Mouse (Mus musculus): ENCODE results near the gene 1700018F24Rik. TPM values are rescaled to one million over a fixed set of nuclear protein-coding genes. Genes with fewer than 3 reads are reported as not detected.
A peak's percentile ranks its signal among the peaks of the same experiment; 100 is the strongest.
"Not testable (repeated sequence)": the region's sequence is repeated elsewhere in the genome, so short reads cannot be mapped to it uniquely, and the experiment has no call there.

Gene 1700018F24Rik
- polyA plus RNA-seq, 2 experiments, result not detected

DNA sequence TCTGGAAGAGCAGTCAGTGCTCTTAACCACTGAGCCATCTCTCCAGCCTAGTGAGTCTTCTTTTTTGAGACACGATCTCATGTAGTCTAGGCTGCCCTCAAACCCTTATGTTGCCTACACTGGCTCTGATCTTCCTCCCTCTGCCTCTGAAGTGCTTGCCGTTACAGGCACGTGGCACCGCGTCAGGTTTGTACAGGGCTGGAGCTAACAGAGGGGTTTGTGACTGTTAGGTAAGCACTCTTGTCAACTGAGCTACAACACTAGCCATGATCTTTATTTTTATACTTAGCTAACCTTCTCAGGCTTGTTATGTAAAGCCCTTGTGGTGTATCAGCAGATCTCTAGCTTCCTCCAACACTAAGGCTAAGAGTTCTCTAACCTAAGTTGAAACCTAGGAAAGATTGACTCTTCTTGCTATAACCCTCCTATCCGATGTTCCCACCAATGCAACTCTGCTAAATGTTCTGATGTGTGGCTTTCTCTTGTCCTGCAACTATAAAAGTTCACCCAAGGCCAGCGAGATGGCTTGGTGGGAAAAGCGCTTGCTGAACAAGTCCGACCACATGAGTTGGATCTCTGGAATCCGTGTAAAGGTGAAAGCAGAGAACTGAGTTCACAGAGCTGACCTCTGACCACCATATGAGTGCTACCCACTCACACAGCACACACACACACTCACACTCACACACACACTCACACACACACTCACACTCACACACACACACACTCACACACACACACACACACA, 39.2 kb downstream of the 1700018F24Rik start:
- no peak overlapping the region for H3K4me3 ChIP-seq (ENCODE audit: insufficient read depth in 1 of 2, low read depth in 2 of 2, low read length in 2 of 2)
- H3K4me1 ChIP-seq (replicated peaks; ENCODE audit: control insufficient read depth in 2 of 2, insufficient read depth in 2 of 2, low read length in 1 of 2), result peaks cover 6 to 8% of the 10 kb centered on the region in 2 experiments; a peak in 3 of 4 replicates
- TF ChIP-seq EP300 (IDR thresholded peaks at IDR 0.05; ENCODE audit: low read depth) (no peak), CTCF (IDR thresholded peaks at IDR 0.05; ENCODE audit: low read depth) (no peak)

GRCm38 (mm10) chr5:145083201-145083600, 40.4 kb downstream of the 1700018F24Rik start:
- H3K4me1 ChIP-seq (replicated peaks; ENCODE audit: control insufficient read depth in 2 of 2, insufficient read depth in 2 of 2, low read length in 1 of 2); H3K9me3 ChIP-seq (ENCODE audit: control insufficient read depth, low read length); ATAC-seq (ENCODE audit: insufficient read depth); H3K36me3 ChIP-seq (replicated peaks; ENCODE audit: control insufficient read depth, insufficient read depth, low read depth); DNase-seq (ENCODE audit: low read depth in 3 of 3, low spot score in 3 of 3); H3K27ac ChIP-seq; H3K27me3 ChIP-seq (ENCODE audit: control insufficient read depth, insufficient read depth, low read length): not testable (repeated sequence)
- peak overlapping the region; percentile 63 for H3K9ac ChIP-seq (replicated peaks)
- H3K4me3 ChIP-seq (ENCODE audit: insufficient read depth in 1 of 2, low read depth in 2 of 2, low read length in 2 of 2), result peak overlapping the region; percentile 19 to 70; a peak in 3 of 4 replicates
- peak overlapping the region; percentile 87 for H3K4me2 ChIP-seq (ENCODE audit: low read depth)
- WGBS (ENCODE audit: insufficient replicate concordance), result 38% methylated on average over 6 of the region's 6 CpGs

More for the DNA sequence above, 39.2 kb downstream of the 1700018F24Rik start:
- no peak overlapping the region for H3K27ac ChIP-seq
- H3K9me3 ChIP-seq (ENCODE audit: control insufficient read depth, low read length), result no peaks in the 10 kb centered on the region
- no peaks in the 10 kb centered on the region; the same call in 1 of the 2 replicates for H3K36me3 ChIP-seq (replicated peaks; ENCODE audit: control insufficient read depth, insufficient read depth, low read depth)
- H3K9ac ChIP-seq (replicated peaks), result no peak overlapping the region
- H3K27me3 ChIP-seq (ENCODE audit: control insufficient read depth, insufficient read depth, low read length), result no peaks in the 10 kb centered on the region
- 72% methylated on average over 10 of the region's 10 CpGs for WGBS (ENCODE audit: insufficient replicate concordance)
- DNase-seq (ENCODE audit: low read depth in 3 of 3, low spot score in 3 of 3), result no peak
- no peak for ATAC-seq (ENCODE audit: insufficient read depth)
- no peak overlapping the region for H3K4me2 ChIP-seq (ENCODE audit: low read depth)

GRCm38 (mm10) chr5:145083632-145084451, 41.1 kb downstream of the 1700018F24Rik start, which contains the start of the genes Arpc1a and Kpna7:
Gene Arpc1a (plus strand): TSS chr5:145083830.
Gene Kpna7 (minus strand): TSS chr5:145084030.
- peak; percentile 99 for ATAC-seq (ENCODE audit: insufficient read depth)
- Histone ChIP-seq H3K9ac (replicated peaks) (peak within 1 kb of the TSS; percentile 84), H3K27me3 (ENCODE audit: control insufficient read depth, insufficient read depth, low read length) (no peaks in the 10 kb centered on the region), H3K4me2 (ENCODE audit: low read depth) (peak within 1 kb of the TSS; percentile 87), H3K9me3 (ENCODE audit: control insufficient read depth, low read length) (no peaks in the 10 kb centered on the region), H3K36me3 (replicated peaks; ENCODE audit: control insufficient read depth, insufficient read depth, low read depth) (no peaks in the 10 kb centered on the region; the same call in 1 of the 2 replicates), H3K4me1 (replicated peaks; ENCODE audit: control insufficient read depth in 2 of 2, insufficient read depth in 2 of 2, low read length in 1 of 2) (peaks cover 6 to 8% of the 10 kb centered on the region in 2 experiments; a peak in 3 of 4 replicates), H3K4me3 (ENCODE audit: insufficient read depth in 1 of 2, low read depth in 2 of 2, low read length in 2 of 2) (peak within 1 kb of the TSS; percentile 70 to 84), H3K27ac (no peak within 1 kb of the TSS)
- TF ChIP-seq CTCF (IDR thresholded peaks at IDR 0.05; ENCODE audit: low read depth) (0 out of 2 replicates have a peak, but pooled peaks have one; percentile 1), EP300 (IDR thresholded peaks at IDR 0.05; ENCODE audit: low read depth) (no peak)
- WGBS (ENCODE audit: insufficient replicate concordance), result under 1% methylated on average over 54 of the region's 54 CpGs
- peak; percentile 80 to 87 (median 85) for DNase-seq (ENCODE audit: low read depth in 3 of 3, low spot score in 3 of 3)

GRCm38 (mm10) chr5:145084822-145085221, 42.0 kb downstream of the 1700018F24Rik start:
- no peak for ATAC-seq (ENCODE audit: insufficient read depth)
- peak overlapping the region; percentile 84; the same call in 1 of the 2 replicates for H3K9ac ChIP-seq (replicated peaks)
- peak overlapping the region; percentile 70 to 84 for H3K4me3 ChIP-seq (ENCODE audit: insufficient read depth in 1 of 2, low read depth in 2 of 2, low read length in 2 of 2)
- H3K27ac ChIP-seq, result no peak overlapping the region
- no peak for DNase-seq (ENCODE audit: low read depth in 3 of 3, low spot score in 3 of 3)
- no peaks in the 10 kb centered on the region; the same call in 1 of the 2 replicates for H3K36me3 ChIP-seq (replicated peaks; ENCODE audit: control insufficient read depth, insufficient read depth, low read depth)
- H3K27me3 ChIP-seq (ENCODE audit: control insufficient read depth, insufficient read depth, low read length), result no peaks in the 10 kb centered on the region
- peaks cover 6 to 11% of the 10 kb centered on the region in 2 experiments; a peak in 3 of 4 replicates for H3K4me1 ChIP-seq (replicated peaks; ENCODE audit: control insufficient read depth in 2 of 2, insufficient read depth in 2 of 2, low read length in 1 of 2)
- no peaks in the 10 kb centered on the region for H3K9me3 ChIP-seq (ENCODE audit: control insufficient read depth, low read length)
- TF ChIP-seq CTCF (IDR thresholded peaks at IDR 0.05; ENCODE audit: low read depth) (no peak), EP300 (IDR thresholded peaks at IDR 0.05; ENCODE audit: low read depth) (no peak)
- WGBS (ENCODE audit: insufficient replicate concordance), result 27% methylated on average over 2 of the region's 2 CpGs
- peak overlapping the region; percentile 87 for H3K4me2 ChIP-seq (ENCODE audit: low read depth)
